Mouse (Mus musculus): Measurements from ENCODE around the gene Hist1h2bn. TPM values are rescaled to one million over a fixed set of nuclear protein-coding genes. Genes with fewer than 3 reads are reported as not detected.
"Not testable (repeated sequence)": the region's sequence is repeated elsewhere in the genome, so short reads cannot be mapped to it uniquely, and the experiment has no call there.

Hist1h2bn gene
- polyA plus RNA-seq, 1 experiment: 3.8 TPM

DNA sequence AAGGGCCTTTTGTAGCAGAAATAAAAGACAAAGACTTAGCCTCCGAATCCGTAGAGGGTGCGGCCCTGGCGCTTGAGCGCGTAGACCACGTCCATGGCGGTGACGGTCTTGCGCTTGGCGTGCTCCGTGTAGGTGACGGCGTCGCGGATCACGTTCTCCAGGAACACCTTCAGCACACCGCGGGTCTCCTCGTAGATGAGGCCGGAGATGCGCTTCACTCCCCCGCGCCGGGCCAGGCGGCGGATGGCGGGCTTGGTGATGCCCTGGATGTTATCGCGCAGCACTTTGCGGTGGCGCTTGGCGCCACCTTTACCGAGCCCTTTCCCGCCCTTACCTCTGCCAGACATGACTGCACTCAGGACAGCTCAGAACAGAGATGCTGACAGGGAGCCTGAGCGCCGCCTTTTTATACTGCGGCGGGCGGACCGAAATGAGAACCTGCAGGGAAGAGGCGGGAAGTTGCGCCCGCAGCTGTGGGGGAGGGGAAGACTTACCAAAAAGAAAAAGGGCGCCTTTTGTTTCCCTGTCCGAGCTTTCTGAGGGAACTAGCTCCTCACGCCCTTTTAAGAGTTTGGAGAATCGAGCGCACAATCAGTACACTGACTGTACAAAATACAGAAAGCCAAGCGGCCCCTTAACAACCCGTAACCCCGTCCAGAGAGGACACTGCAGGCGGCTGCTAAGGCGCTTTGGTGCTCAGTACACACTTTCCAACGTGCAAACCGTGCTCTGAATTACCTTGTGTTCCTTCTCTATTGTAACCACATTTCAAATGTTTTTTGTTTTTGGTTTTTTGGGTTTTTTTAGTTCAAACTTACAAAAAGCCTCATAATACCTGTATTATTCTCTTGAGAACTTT is 3.5 kb upstream of the Hist1h2bn start, which contains the start of gene Hist1h4k:
Hist1h4k (minus strand) TSS at position 347 of the 859 bp plus-strand sequence.
- not testable (repeated sequence) for H3K27me3 ChIP-seq (ENCODE audit: control insufficient read depth, insufficient read depth, insufficient read length)

DNA sequence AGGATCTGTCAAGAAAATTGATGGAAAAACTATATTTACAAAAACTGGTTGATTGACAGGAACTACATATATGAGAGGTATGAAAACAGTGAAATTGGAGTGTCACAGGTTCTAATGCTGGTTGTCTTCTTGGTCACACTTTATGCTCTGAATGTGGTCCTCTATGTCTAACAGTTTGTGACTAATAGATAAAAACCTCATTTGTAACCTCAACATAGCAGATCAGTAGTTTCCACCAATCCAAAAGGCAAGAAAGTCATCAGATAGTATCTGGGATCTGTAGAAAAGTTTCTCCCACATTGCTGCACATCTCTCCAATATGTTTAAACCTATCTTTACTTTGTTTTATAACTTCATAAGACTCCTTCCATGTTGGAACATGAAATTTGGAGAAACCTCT is 2.5 kb upstream of the Hist1h2bn start:
- Histone ChIP-seq H3ac (ENCODE audit: control insufficient read depth, insufficient read length, low read depth) (no peak overlapping the region), H3K79me3 (ENCODE audit: low read depth) (peaks cover 9% of the 10 kb centered on the region), H3K4me3 (ENCODE audit: insufficient read depth, poor library complexity, severe bottlenecking) (no peak overlapping the region), H3K79me2 (ENCODE audit: control insufficient read depth, insufficient read depth) (peaks cover 28% of the 10 kb centered on the region), H3K36me3 (ENCODE audit: control insufficient read depth, insufficient read depth) (peaks cover 3% of the 10 kb centered on the region), H3K27me3 (ENCODE audit: control insufficient read depth, insufficient read depth, insufficient read length) (no peaks in the 10 kb centered on the region)
- TF ChIP-seq MYOG (IDR thresholded peaks at IDR 0.05; ENCODE audit: control insufficient read depth, extremely low read depth, insufficient read length): no peak
- no peak for TF ChIP-seq MAX (IDR thresholded peaks at IDR 0.05)
- TF ChIP-seq CEBPB (IDR thresholded peaks at IDR 0.05; ENCODE audit: low read depth): no peak
- no peak for TF ChIP-seq FOSL1 (IDR thresholded peaks at IDR 0.05; ENCODE audit: insufficient read depth, low read length, poor library complexity, severe bottlenecking)
- no peak for TF ChIP-seq CTCF (IDR thresholded peaks at IDR 0.05; ENCODE audit: control insufficient read depth, insufficient read depth, insufficient read length)
- TF ChIP-seq MYOD1 (IDR thresholded peaks at IDR 0.05; ENCODE audit: control insufficient read depth, insufficient read length, low read depth): no peak
- no peak for TF ChIP-seq USF1 (IDR thresholded peaks at IDR 0.05; ENCODE audit: low read depth)

More for the DNA sequence above, 3.5 kb upstream of the Hist1h2bn start, which contains the start of gene Hist1h4k:
- H3K79me3 ChIP-seq (ENCODE audit: low read depth); H3K36me3 ChIP-seq (ENCODE audit: control insufficient read depth, insufficient read depth): not testable (repeated sequence)
- peak; percentile 18 for TF ChIP-seq CEBPB (IDR thresholded peaks at IDR 0.05; ENCODE audit: low read depth)
- Histone ChIP-seq H3K79me2 (ENCODE audit: control insufficient read depth, insufficient read depth) (peaks cover 28% of the 10 kb centered on the region), H3ac (ENCODE audit: control insufficient read depth, insufficient read length, low read depth) (peak within 1 kb of the TSS; percentile 82), H3K4me3 (ENCODE audit: insufficient read depth, poor library complexity, severe bottlenecking) (peak within 1 kb of the TSS; percentile 31)

DNA sequence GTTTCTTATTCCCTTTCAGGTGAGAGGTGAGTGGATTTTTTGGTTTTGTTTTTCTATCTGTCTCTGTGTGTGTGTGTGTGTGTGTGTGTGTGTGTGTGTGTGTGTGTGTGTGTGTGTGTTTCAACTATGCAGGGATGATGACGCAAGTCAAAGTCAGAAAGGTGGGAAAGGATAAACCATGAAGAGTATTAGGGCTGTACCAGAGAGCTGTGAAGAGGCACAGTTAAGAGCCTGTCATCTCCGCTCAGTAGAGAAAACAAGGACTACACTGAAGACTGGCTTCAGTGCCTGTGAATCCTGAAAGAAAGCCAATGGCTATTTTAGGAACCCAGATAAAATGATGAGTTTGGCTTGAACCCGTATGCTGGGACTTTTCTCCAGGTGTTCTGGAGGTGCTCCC is 2.1 kb upstream of the Hist1h2bn start:
- TF ChIP-seq USF1 (IDR thresholded peaks at IDR 0.05; ENCODE audit: low read depth) (no peak), CEBPB (IDR thresholded peaks at IDR 0.05; ENCODE audit: low read depth) (peak; percentile 33)

DNA sequence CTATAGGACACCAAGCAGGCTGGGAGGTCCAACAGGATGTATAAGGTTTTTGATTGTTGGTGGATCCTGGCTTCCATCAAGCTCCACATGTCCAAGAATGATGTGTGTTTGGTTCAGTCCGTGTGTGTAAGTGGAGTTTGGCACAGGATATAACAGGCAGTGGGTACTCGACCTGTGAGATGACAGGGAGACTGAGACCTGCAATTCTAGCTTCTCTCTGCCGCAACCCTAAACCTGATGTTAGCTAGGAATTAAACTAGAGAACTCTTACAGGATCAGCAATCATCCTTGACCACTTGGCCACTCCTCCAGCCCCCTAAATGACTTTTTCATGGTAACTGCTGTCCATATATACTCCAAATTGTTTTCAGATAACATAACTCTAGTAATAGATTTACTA is 1.6 kb upstream of the Hist1h2bn start:
- Histone ChIP-seq H3K4me3 (ENCODE audit: insufficient read depth, poor library complexity, severe bottlenecking) (no peak overlapping the region), H3K79me3 (ENCODE audit: low read depth) (peaks cover 9% of the 10 kb centered on the region)

More for the DNA sequence above, 2.1 kb upstream of the Hist1h2bn start:
- peaks cover 9% of the 10 kb centered on the region for H3K79me3 ChIP-seq (ENCODE audit: low read depth)
- peaks cover 28% of the 10 kb centered on the region for H3K79me2 ChIP-seq (ENCODE audit: control insufficient read depth, insufficient read depth)
- peaks cover 3% of the 10 kb centered on the region for H3K36me3 ChIP-seq (ENCODE audit: control insufficient read depth, insufficient read depth)
- no peaks in the 10 kb centered on the region for H3K27me3 ChIP-seq (ENCODE audit: control insufficient read depth, insufficient read depth, insufficient read length)
- no peak overlapping the region for H3K4me3 ChIP-seq (ENCODE audit: insufficient read depth, poor library complexity, severe bottlenecking)
- H3ac ChIP-seq (ENCODE audit: control insufficient read depth, insufficient read length, low read depth): no peak overlapping the region

DNA sequence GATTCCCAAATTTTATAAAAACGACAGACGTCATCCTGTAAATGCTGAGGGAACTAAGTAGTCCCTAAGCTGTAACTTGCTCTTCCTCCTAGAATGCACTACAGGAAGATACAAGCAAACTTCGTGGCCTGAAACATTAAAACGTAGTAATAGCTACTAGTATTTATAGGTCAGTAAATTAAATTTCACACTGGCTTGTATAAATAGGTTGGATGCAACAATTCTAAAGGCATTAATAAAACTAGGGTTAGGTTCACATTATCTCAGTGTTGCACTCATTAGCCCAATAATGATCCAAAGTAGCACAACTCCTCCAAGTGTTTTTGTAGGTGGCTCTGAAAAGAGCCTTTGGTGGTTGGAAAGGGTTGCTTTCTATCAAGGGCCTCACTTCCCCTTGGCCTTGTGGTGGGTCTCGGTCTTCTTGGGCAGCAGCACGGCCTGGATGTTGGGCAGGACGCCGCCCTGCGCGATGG is 836 bp upstream of the Hist1h2bn start:
- Histone ChIP-seq H3K36me3 (ENCODE audit: control insufficient read depth, insufficient read depth) (no peaks in the 10 kb centered on the region), H3K4me3 (ENCODE audit: insufficient read depth, poor library complexity, severe bottlenecking) (peak overlapping the region; percentile 16), H3K27me3 (ENCODE audit: control insufficient read depth, insufficient read depth, insufficient read length) (no peaks in the 10 kb centered on the region), H3K79me2 (ENCODE audit: control insufficient read depth, insufficient read depth) (peaks cover 19% of the 10 kb centered on the region), H3ac (ENCODE audit: control insufficient read depth, insufficient read length, low read depth) (peak overlapping the region; percentile 61), H3K79me3 (ENCODE audit: low read depth) (peaks cover 8% of the 10 kb centered on the region)
- TF ChIP-seq USF1 (IDR thresholded peaks at IDR 0.05; ENCODE audit: low read depth) (peak; percentile 4), MAX (IDR thresholded peaks at IDR 0.05) (no peak)

More for the DNA sequence above, 1.6 kb upstream of the Hist1h2bn start:
- Histone ChIP-seq H3ac (ENCODE audit: control insufficient read depth, insufficient read length, low read depth) (peak overlapping the region; percentile 8), H3K27me3 (ENCODE audit: control insufficient read depth, insufficient read depth, insufficient read length) (no peaks in the 10 kb centered on the region), H3K79me2 (ENCODE audit: control insufficient read depth, insufficient read depth) (peaks cover 23% of the 10 kb centered on the region), H3K36me3 (ENCODE audit: control insufficient read depth, insufficient read depth) (peaks cover 2% of the 10 kb centered on the region)
- TF ChIP-seq FOSL1 (IDR thresholded peaks at IDR 0.05; ENCODE audit: insufficient read depth, low read length, poor library complexity, severe bottlenecking) (no peak), CEBPB (IDR thresholded peaks at IDR 0.05; ENCODE audit: low read depth) (no peak), MYOD1 (IDR thresholded peaks at IDR 0.05; ENCODE audit: control insufficient read depth, insufficient read length, low read depth) (no peak), USF1 (IDR thresholded peaks at IDR 0.05; ENCODE audit: low read depth) (no peak)

DNA sequence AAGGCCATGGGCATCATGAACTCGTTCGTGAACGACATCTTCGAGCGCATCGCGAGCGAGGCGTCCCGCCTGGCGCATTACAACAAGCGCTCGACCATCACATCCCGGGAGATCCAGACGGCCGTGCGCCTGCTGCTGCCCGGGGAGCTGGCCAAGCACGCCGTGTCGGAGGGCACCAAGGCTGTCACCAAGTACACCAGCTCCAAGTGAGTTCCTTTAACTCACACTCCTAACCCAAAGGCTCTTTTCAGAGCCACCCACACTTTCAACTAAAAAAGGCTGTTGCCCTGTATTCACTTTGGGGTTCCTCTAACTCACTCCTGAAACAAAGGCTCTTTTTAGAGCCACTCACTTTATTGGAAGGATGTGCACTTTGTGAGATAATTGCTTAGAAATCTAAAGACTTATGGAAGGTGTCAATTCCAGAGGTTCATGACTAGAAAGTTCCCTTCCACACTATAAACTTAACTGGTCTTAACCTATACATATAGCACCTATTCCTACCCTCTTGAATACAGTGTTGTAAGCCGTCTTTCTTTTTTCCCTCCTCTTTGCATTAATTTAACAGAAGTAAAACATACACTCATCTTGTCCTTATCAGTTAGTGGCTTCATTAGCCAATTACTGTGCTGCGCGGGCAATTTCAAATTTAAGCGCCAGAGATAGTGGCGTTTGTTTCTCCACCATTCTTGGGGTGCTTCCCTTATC is 525 bp downstream of the Hist1h2bn start:
- H3K36me3 ChIP-seq (ENCODE audit: control insufficient read depth, insufficient read depth); H3ac ChIP-seq (ENCODE audit: control insufficient read depth, insufficient read length, low read depth); H3K79me2 ChIP-seq (ENCODE audit: control insufficient read depth, insufficient read depth); H3K27me3 ChIP-seq (ENCODE audit: control insufficient read depth, insufficient read depth, insufficient read length); H3K79me3 ChIP-seq (ENCODE audit: low read depth): not testable (repeated sequence)
- peak overlapping the region; percentile 25 for H3K4me3 ChIP-seq (ENCODE audit: insufficient read depth, poor library complexity, severe bottlenecking)

All from C2C12 (cell line).